Mouse (Mus musculus) neural tube, embryonic 13.5 days (tissue): ENCODE measurements around the gene Klhl1. TPM values are rescaled to one million over a fixed set of nuclear protein-coding genes. Genes with fewer than 3 reads are reported as not detected.
"Not testable (repeated sequence)": the region's sequence is repeated elsewhere in the genome, so short reads cannot be mapped to it uniquely, and the experiment has no call there.

Experiments
- ATAC-seq: fragments of 200-750 bp; cut with Nextera tagmentation; 2 replicates; pipeline ENCODE4 v1.8.0; 2017; ENCODE audit warnings: low read depth, mild to moderate bottlenecking, moderate TSS enrichment, moderate library complexity
- H3K27ac ChIP-seq: fragments of 300-500 bp; sonication (generic); replicated peaks from 2 replicates; pipeline ENCODE4 v1.5.1; 2015; ENCODE audit warnings: moderate library complexity, mild to moderate bottlenecking, inconsistent platforms
- H3K27me3 ChIP-seq: fragments of 300-500 bp; sonication (generic); 2 replicates; pipeline ENCODE4 v1.6.1; 2015; ENCODE audit warnings: mild to moderate bottlenecking, inconsistent platforms
- H3K36me3 ChIP-seq: fragments of 300-500 bp; sonication (generic); 2 replicates; pipeline ENCODE4 v1.6.1; 2015; ENCODE audit warnings: mild to moderate bottlenecking, inconsistent platforms
- H3K4me1 ChIP-seq: fragments of 300-500 bp; sonication (generic); replicated peaks from 2 replicates; pipeline ENCODE4 v1.6.1; 2015; ENCODE audit warnings: inconsistent platforms
- H3K4me2 ChIP-seq: fragments of 300-500 bp; sonication (generic); 2 replicates; pipeline ENCODE4 v1.6.1; 2015; ENCODE audit warnings: inconsistent platforms, mild to moderate bottlenecking, moderate library complexity
- H3K4me3 ChIP-seq: fragments of 300-500 bp; sonication (generic); 2 replicates; pipeline ENCODE4 v1.5.1; 2015; ENCODE audit warnings: mild to moderate bottlenecking, inconsistent platforms
- H3K9ac ChIP-seq: fragments of 300-500 bp; sonication (generic); 2 replicates; pipeline ENCODE4 v1.6.1; 2015; ENCODE audit warnings: moderate library complexity, mild to moderate bottlenecking, inconsistent platforms
- H3K9me3 ChIP-seq: fragments of 300-500 bp; sonication (generic); 2 replicates; pipeline ENCODE4 v1.6.1; 2016; ENCODE audit warnings: inconsistent platforms
- WGBS: fragments of 180-500 bp; shearing (Covaris S2); methylation state at CpG from one replicate; pipeline ENCODE4 v1.1.7; 2015; 5-methylcytosine and 5-hydroxymethylcytosine counted together
- polyA plus RNA-seq: library from polyadenylated mRNA; unstranded; fragments of >200 nt; fragmentation: Nextera tagmentation; extraction: Ambion mirVana; gene quantifications from 2 replicates; pipeline ENCODE4 v1.2.1, GENCODE M21; 2015

Gene Klhl1
- polyA plus RNA-seq, 1 experiment from 2014 or later, result 4.6 TPM

- ATAC-seq, result no peak
- Histone ChIP-seq H3K9me3 (no peaks in the 10 kb centered on the region), H3K4me2 (no peak overlapping the region), H3K27ac (no peak overlapping the region), H3K36me3 (no peaks in the 10 kb centered on the region), H3K4me1 (peaks cover 5% of the 10 kb centered on the region; the same call in 1 of the 2 replicates), H3K4me3 (no peak overlapping the region), H3K9ac (no peak overlapping the region), H3K27me3 (no peaks in the 10 kb centered on the region)
- WGBS, result 29% methylated on average over 6 of the region's 6 CpGs
Observed at GRCm38 (mm10) chr14:96217805-96218441, 301.0 kb downstream of the Klhl1 start.

- H3K9ac ChIP-seq, H3K36me3 ChIP-seq, H3K4me1 ChIP-seq, H3K27ac ChIP-seq, H3K4me3 ChIP-seq, H3K9me3 ChIP-seq, H3K27me3 ChIP-seq, ATAC-seq, H3K4me2 ChIP-seq: not testable (repeated sequence)
- 95% methylated on average over 15 of the region's 16 CpGs for WGBS
Observed at GRCm38 (mm10) chr14:96194795-96195194, 324.1 kb downstream of the Klhl1 start.

- no peak overlapping the region for H3K4me3 ChIP-seq
- 82% methylated on average over 2 of the region's 2 CpGs for WGBS
- no peak overlapping the region for H3K27ac ChIP-seq
- H3K27me3 ChIP-seq, result no peaks in the 10 kb centered on the region
- no peak overlapping the region for H3K4me2 ChIP-seq
- no peak overlapping the region for H3K9ac ChIP-seq
- no peaks in the 10 kb centered on the region for H3K9me3 ChIP-seq
- no peak for ATAC-seq
- no peaks in the 10 kb centered on the region for H3K4me1 ChIP-seq
- H3K36me3 ChIP-seq, result no peaks in the 10 kb centered on the region
Observed at GRCm38 (mm10) chr14:96174546-96174945, 344.4 kb downstream of the Klhl1 start.

- H3K36me3 ChIP-seq, result no peaks in the 10 kb centered on the region
- H3K9ac ChIP-seq, result no peak overlapping the region
- no peak for ATAC-seq
- H3K4me1 ChIP-seq, result no peaks in the 10 kb centered on the region
- H3K4me3 ChIP-seq, result no peak overlapping the region
- H3K27ac ChIP-seq, result no peak overlapping the region
- no peak overlapping the region for H3K4me2 ChIP-seq
- H3K9me3 ChIP-seq, result no peaks in the 10 kb centered on the region
- H3K27me3 ChIP-seq, result no peaks in the 10 kb centered on the region
- 74% methylated on average over 9 of the region's 9 CpGs for WGBS
Observed at GRCm38 (mm10) chr14:96143137-96143536, 375.8 kb downstream of the Klhl1 start.

- Histone ChIP-seq H3K27ac (no peak overlapping the region), H3K27me3 (no peaks in the 10 kb centered on the region), H3K4me1 (no peaks in the 10 kb centered on the region), H3K9me3 (no peaks in the 10 kb centered on the region), H3K36me3 (no peaks in the 10 kb centered on the region), H3K4me2 (no peak overlapping the region), H3K4me3 (no peak overlapping the region), H3K9ac (no peak overlapping the region)
- WGBS, result 88% methylated on average over 2 of the region's 2 CpGs
- no peak for ATAC-seq
Observed at GRCm38 (mm10) chr14:96140246-96140645, 378.7 kb downstream of the Klhl1 start.

- Histone ChIP-seq H3K36me3 (no peaks in the 10 kb centered on the region), H3K9me3 (no peaks in the 10 kb centered on the region), H3K4me3 (no peak overlapping the region), H3K27ac (no peak overlapping the region), H3K27me3 (no peaks in the 10 kb centered on the region), H3K4me1 (no peaks in the 10 kb centered on the region), H3K9ac (no peak overlapping the region), H3K4me2 (no peak overlapping the region)
- ATAC-seq, result no peak
- 81% methylated on average over 7 of the region's 7 CpGs for WGBS
Observed at GRCm38 (mm10) chr14:96107396-96107795, 411.5 kb downstream of the Klhl1 start.

GRCm38 (mm10) chr14:96081681-96082207 lies 437.2 kb downstream of the Klhl1 start:
- H3K27ac ChIP-seq, result no peak overlapping the region
- no peaks in the 10 kb centered on the region for H3K36me3 ChIP-seq
- no peak overlapping the region for H3K4me2 ChIP-seq
- no peaks in the 10 kb centered on the region for H3K27me3 ChIP-seq
- ATAC-seq, result no peak
- 21% methylated on average over 6 of the region's 6 CpGs for WGBS
- no peak overlapping the region for H3K9ac ChIP-seq
- H3K4me1 ChIP-seq, result peaks cover 9% of the 10 kb centered on the region
- no peaks in the 10 kb centered on the region for H3K9me3 ChIP-seq
- H3K4me3 ChIP-seq, result no peak overlapping the region

GRCm38 (mm10) chr14:96065884-96066283 lies 453.0 kb downstream of the Klhl1 start:
- Histone ChIP-seq H3K9ac (no peak overlapping the region), H3K4me1 (no peaks in the 10 kb centered on the region), H3K9me3 (no peaks in the 10 kb centered on the region), H3K27ac (no peak overlapping the region), H3K36me3 (no peaks in the 10 kb centered on the region), H3K4me3 (no peak overlapping the region), H3K27me3 (no peaks in the 10 kb centered on the region), H3K4me2 (no peak overlapping the region)
- 77% methylated on average over 3 of the region's 3 CpGs for WGBS
- ATAC-seq, result no peak
